Mouse (Mus musculus) cortical plate, adult 2 months (tissue): Measurements from ENCODE around the gene Ddi2.

Source experiments
- CTCF ChIP-seq: fragments of 200-500 bp; IDR thresholded peaks from 2 replicates; pipeline ENCODE4 v1.5.1; 2011; ENCODE audit warnings: mild to moderate bottlenecking, control low read depth, low read length; ENCODE audit not compliant: insufficient read depth; ENCODE audit errors: extremely low read depth
- POLR2A ChIP-seq: fragments of 200-500 bp; IDR thresholded peaks from 2 replicates; pipeline ENCODE4 v1.6.1; 2011; ENCODE audit warnings: mild to moderate bottlenecking, low read length, control low read depth; ENCODE audit not compliant: insufficient read depth; ENCODE audit errors: extremely low read depth

- TF ChIP-seq CTCF (no peak), POLR2A (no peak)
These were observed 8.5 kb upstream of the Ddi2 start for GRCm38 (mm10) chr4:141731766-141732165.
